Mouse (Mus musculus) heart, adult 10 weeks (tissue): ENCODE data around the gene Ndufa13. TPM values are rescaled to one million over a fixed set of nuclear protein-coding genes. Genes with fewer than 3 reads are reported as not detected.

Experiments used
- polyA plus RNA-seq: library from polyadenylated mRNA; stranded (reverse); fragments of 350-450 nt; fragmentation: Illumina TruSeq; extraction: RNeasy Lipid Tissue Mini Kit (QIAGEN cat#74804); gene quantifications from one replicate; pipeline ENCODE4 v1.2.3, GENCODE M21; 2014; ENCODE audit warnings: low read depth, low replicate concordance

Ndufa13 gene
- polyA plus RNA-seq = 607 TPM

DNA sequence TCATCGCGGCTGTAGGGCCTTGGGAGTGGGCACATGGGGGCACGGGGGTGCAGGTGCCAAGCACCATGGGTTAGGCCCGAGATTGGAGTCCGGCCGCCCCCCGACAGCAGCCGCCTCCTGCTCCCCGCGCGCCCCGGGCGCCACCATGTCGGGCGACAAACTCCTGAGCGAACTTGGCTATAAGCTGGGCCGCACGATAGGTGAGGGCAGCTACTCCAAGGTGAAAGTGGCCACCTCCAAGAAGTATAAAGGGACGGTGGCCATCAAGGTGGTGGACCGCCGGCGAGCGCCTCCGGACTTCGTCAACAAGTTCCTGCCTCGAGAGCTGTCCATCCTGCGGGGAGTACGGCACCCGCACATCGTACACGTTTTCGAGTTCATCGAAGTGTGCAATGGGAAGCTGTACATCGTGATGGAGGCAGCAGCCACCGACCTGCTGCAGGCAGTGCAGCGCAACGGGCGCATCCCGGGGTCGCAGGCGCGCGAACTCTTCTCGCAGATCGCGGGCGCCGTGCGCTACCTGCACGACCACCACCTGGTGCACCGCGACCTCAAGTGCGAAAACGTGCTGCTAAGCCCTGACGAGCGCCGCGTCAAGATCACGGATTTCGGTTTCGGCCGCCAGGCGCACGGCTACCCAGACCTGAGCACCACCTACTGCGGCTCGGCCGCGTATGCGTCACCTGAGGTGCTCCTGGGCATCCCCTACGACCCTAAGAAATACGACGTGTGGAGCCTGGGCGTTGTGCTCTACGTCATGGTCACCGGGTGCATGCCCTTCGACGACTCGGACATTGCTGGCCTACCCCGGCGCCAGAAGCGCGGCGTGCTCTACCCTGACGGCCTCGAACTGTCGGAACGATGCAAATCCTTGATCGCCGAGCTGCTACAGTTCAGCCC, at the start of gene Ndufa13, which contains the start of the genes Tssk6 and Yjefn3:
Gene Ndufa13, minus strand, starts transcription at position 396 of the 900 bp plus-strand sequence.
Gene Tssk6, plus strand, starts transcription at position 22 of the 900 bp plus-strand sequence.
Gene Yjefn3, minus strand, starts transcription at position 550 of the 900 bp plus-strand sequence.

GRCm38 (mm10) chr8:69887289-69888243, 14.8 kb downstream of the Ndufa13 start, which contains the start of gene Cilp2:
Gene Cilp2 (minus strand): TSS chr8:69887687.

Other genes starting within 250 kb of the Ndufa13 start
- gene Zfp964, start 248.1 kb downstream of the Ndufa13 start, polyA plus RNA-seq = 1.2 TPM
- gene Zfp869, start 191.8 kb downstream of the Ndufa13 start, polyA plus RNA-seq = 24.0 TPM
- gene Zfp963, start 152.6 kb downstream of the Ndufa13 start, polyA plus RNA-seq = 4.2 TPM
- not detected for gene Gm20422, start 127.7 kb downstream of the Ndufa13 start, polyA plus RNA-seq
- 13.5 TPM for gene Atp13a1, start 111.4 kb downstream of the Ndufa13 start, polyA plus RNA-seq
- 17.2 TPM for gene Zfp866, start 111.4 kb downstream of the Ndufa13 start, polyA plus RNA-seq
- gene Gmip, start 93.9 kb downstream of the Ndufa13 start, polyA plus RNA-seq = 4.4 TPM
- 0.18 TPM for gene Lpar2, start 80.1 kb downstream of the Ndufa13 start, polyA plus RNA-seq
- gene Pbx4, start 70.1 kb downstream of the Ndufa13 start, polyA plus RNA-seq = not detected
- gene Cilp2, start 14.9 kb downstream of the Ndufa13 start, polyA plus RNA-seq = 6.1 TPM
- gene Tssk6, start 374 bp downstream of the Ndufa13 start, polyA plus RNA-seq = not detected
- 10.9 TPM for gene Yjefn3, start 154 bp upstream of the Ndufa13 start, polyA plus RNA-seq
- gene Gatad2a, start 93.8 kb upstream of the Ndufa13 start, polyA plus RNA-seq = 18.1 TPM
- 24.1 TPM for gene Mau2, start 140.2 kb upstream of the Ndufa13 start, polyA plus RNA-seq
- gene Sugp1, start 140.3 kb upstream of the Ndufa13 start, polyA plus RNA-seq = 22.7 TPM
- 1.7 TPM for gene Tm6sf2, start 170.4 kb upstream of the Ndufa13 start, polyA plus RNA-seq
- not detected for gene Hapln4, start 180.9 kb upstream of the Ndufa13 start, polyA plus RNA-seq
- gene Ncan, start 218.3 kb upstream of the Ndufa13 start, polyA plus RNA-seq = not detected
- 9.2 TPM for gene Nr2c2ap, start 228.8 kb upstream of the Ndufa13 start, polyA plus RNA-seq
- gene Rfxank, start 236.6 kb upstream of the Ndufa13 start, polyA plus RNA-seq = 25.8 TPM
- gene Borcs8, start 236.9 kb upstream of the Ndufa13 start, polyA plus RNA-seq = 32.6 TPM
- not detected for gene Mef2b, start 237.2 kb upstream of the Ndufa13 start, polyA plus RNA-seq